Mouse (Mus musculus): ENCODE measurements around the gene Cplx3.

GRCm38 (mm10) chr9:57610359-57610826 is 4.3 kb upstream of the Cplx3 start:
- no peak for TF ChIP-seq CTCF (IDR thresholded peaks at IDR 0.05; ENCODE audit: control insufficient read depth, insufficient read depth, low read length)
- TF ChIP-seq POLR2A (IDR thresholded peaks at IDR 0.05; ENCODE audit: borderline replicate concordance, control insufficient read depth, low read depth, low read length), result no peak

All from bone marrow, adult 2 months (tissue).